ENCODE assay signal across 20 mouse cellular contexts in the genomic region with DNA sequence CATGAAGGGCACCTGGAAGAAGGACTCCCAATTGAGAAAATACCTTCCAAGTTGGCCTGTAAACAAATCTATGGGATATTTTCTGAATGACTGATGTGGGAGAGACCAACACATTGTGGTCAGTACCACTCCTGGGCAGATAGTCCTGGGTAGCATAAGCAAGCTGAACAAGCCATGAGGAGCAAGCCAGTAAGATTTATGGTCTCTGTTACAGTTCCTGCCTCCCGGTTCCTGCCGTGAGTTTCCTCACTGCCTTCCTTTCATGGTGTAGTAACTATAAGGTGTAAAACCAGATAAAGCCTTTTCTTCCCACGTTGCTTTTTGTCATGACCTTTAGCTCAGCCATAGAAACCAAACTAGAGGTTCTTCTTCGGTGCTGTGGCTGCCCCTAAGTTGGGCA. TPM values are rescaled to one million over a fixed set of nuclear protein-coding genes. Genes with fewer than 3 reads are reported as not detected.
DNase-seq lines count a peak whose midpoint lies in the region; ATAC-seq and TF ChIP-seq lines count a peak whose summit lies in the region.
"Had no signal": no experiment of that assay in that cellular context is flagged by ENCODE, and none has a peak within 500 bp of the region (broad histone marks: within the 10 kb centered on the region; RNA-seq: fewer than 3 reads in every experiment).

No protein-coding gene starts in this region.

- no peak overlapping the region for H3K4me2 ChIP-seq in liver, embryonic 13.5 days
- H3K4me2 ChIP-seq in liver, embryonic 12.5 days: no peak overlapping the region
- H3K4me2 ChIP-seq in midbrain, embryonic 11.5 days: no peak overlapping the region
- no peak overlapping the region for H3K4me2 ChIP-seq in midbrain, postnatal 0 days (ENCODE audit: low read depth, low read length, poor library complexity, severe bottlenecking)

- no peaks in the 10 kb centered on the region for H3K27me3 ChIP-seq in heart, embryonic 10.5 days (ENCODE audit: insufficient read depth, poor library complexity, severe bottlenecking)
- no peaks in the 10 kb centered on the region for H3K27me3 ChIP-seq in liver, embryonic 13.5 days
- H3K27me3 ChIP-seq in liver, embryonic 12.5 days (replicated peaks): no peaks in the 10 kb centered on the region
- H3K27me3 ChIP-seq in midbrain, embryonic 11.5 days (ENCODE audit: control insufficient read depth, insufficient read depth, low read length): no peaks in the 10 kb centered on the region
- H3K27me3 ChIP-seq in midbrain, postnatal 0 days (ENCODE audit: insufficient read depth, low read length): no peaks in the 10 kb centered on the region
- H3K27me3 ChIP-seq: CH12.LX, Patski had no signal

- DNase-seq in heart, embryonic 10.5 days (ENCODE audit: low spot score): peak; percentile 55
- DNase-seq in heart, adult 11 months: no peak
- no peak for DNase-seq in liver, embryonic 13.5 days
- DNase-seq in midbrain, embryonic 11.5 days (ENCODE audit: low spot score, missing footprints): peak; percentile 72
- DNase-seq in midbrain, postnatal 0 days (ENCODE audit: low spot score): no peak
- DNase-seq: adrenal gland, adult 2 months; adrenal gland, adult 8-10 months; adrenal gland, postnatal 10 days; adrenal gland, postnatal 14 days; adrenal gland, postnatal 25 days; adrenal gland, postnatal 36 days; B cell, adult 2 months; cerebellum, adult 11 months; cerebellum, adult 11-12 months; cerebellum, adult 18-20 months had no signal

- H3K9ac ChIP-seq in liver, embryonic 13.5 days: no peak overlapping the region
- H3K9ac ChIP-seq in liver, embryonic 12.5 days: no peak overlapping the region
- no peak overlapping the region for H3K9ac ChIP-seq in midbrain, embryonic 11.5 days (ENCODE audit: low read length)
- H3K9ac ChIP-seq in midbrain, postnatal 0 days (replicated peaks; ENCODE audit: low read length, poor library complexity, severe bottlenecking): no peak overlapping the region

- H3K9me3 ChIP-seq in heart, embryonic 10.5 days: no peaks in the 10 kb centered on the region
- peaks cover 6% of the 10 kb centered on the region; the same call in 1 of the 2 replicates for H3K9me3 ChIP-seq in liver, embryonic 13.5 days (replicated peaks)
- H3K9me3 ChIP-seq in liver, embryonic 12.5 days (replicated peaks): peaks cover 16% of the 10 kb centered on the region
- no peaks in the 10 kb centered on the region; the same call in 1 of the 2 replicates for H3K9me3 ChIP-seq in midbrain, embryonic 11.5 days (ENCODE audit: control insufficient read depth, low read length)
- H3K9me3 ChIP-seq in midbrain, postnatal 0 days (ENCODE audit: low read length): no peaks in the 10 kb centered on the region

- TF ChIP-seq CTCF in midbrain, postnatal 0 days (IDR thresholded peaks at IDR 0.05): no peak

- peaks cover 12% of the 10 kb centered on the region for H3K36me3 ChIP-seq in heart, embryonic 10.5 days
- peaks cover 21% of the 10 kb centered on the region for H3K36me3 ChIP-seq in liver, embryonic 13.5 days
- H3K36me3 ChIP-seq in liver, embryonic 12.5 days: peaks cover 21% of the 10 kb centered on the region
- H3K36me3 ChIP-seq in midbrain, embryonic 11.5 days (ENCODE audit: control insufficient read depth, insufficient read depth, low read length): no peaks in the 10 kb centered on the region; the same call in 1 of the 2 replicates
- H3K36me3 ChIP-seq in midbrain, postnatal 0 days (ENCODE audit: insufficient read depth, low read length): peaks cover 2% of the 10 kb centered on the region; the same call in 1 of the 2 replicates

- peaks cover 17% of the 10 kb centered on the region for H3K4me1 ChIP-seq in heart, embryonic 10.5 days
- H3K4me1 ChIP-seq in liver, embryonic 13.5 days (replicated peaks): peaks cover 60% of the 10 kb centered on the region
- peaks cover 54% of the 10 kb centered on the region for H3K4me1 ChIP-seq in liver, embryonic 12.5 days
- H3K4me1 ChIP-seq in midbrain, embryonic 11.5 days (ENCODE audit: control insufficient read depth, insufficient read depth, low read length): no peaks in the 10 kb centered on the region
- no peaks in the 10 kb centered on the region for H3K4me1 ChIP-seq in midbrain, postnatal 0 days (ENCODE audit: insufficient read depth, low read length)

- no peak overlapping the region for H3K4me3 ChIP-seq in heart, embryonic 10.5 days
- H3K4me3 ChIP-seq in liver, embryonic 13.5 days (replicated peaks): no peak overlapping the region
- H3K4me3 ChIP-seq in liver, embryonic 12.5 days: no peak overlapping the region
- no peak overlapping the region for H3K4me3 ChIP-seq in midbrain, embryonic 11.5 days (ENCODE audit: low read depth, low read length)
- H3K4me3 ChIP-seq in midbrain, postnatal 0 days (ENCODE audit: low read depth, low read length): no peak overlapping the region

- 83% methylated on average over 4 of the region's 4 CpGs for WGBS in heart, embryonic 10.5 days
- WGBS in liver, embryonic 13.5 days (ENCODE audit: insufficient replicate concordance): 73% methylated on average over 4 of the region's 4 CpGs
- 80% methylated on average over 4 of the region's 4 CpGs for WGBS in liver, embryonic 12.5 days (ENCODE audit: insufficient replicate concordance)
- 89% methylated on average over 4 of the region's 4 CpGs for WGBS in midbrain, embryonic 11.5 days
- WGBS in midbrain, postnatal 0 days: 88% methylated on average over 4 of the region's 4 CpGs

- ATAC-seq in liver, embryonic 13.5 days (ENCODE audit: low read depth): no peak
- no peak for ATAC-seq in liver, embryonic 12.5 days
- no peak for ATAC-seq in midbrain, embryonic 11.5 days (ENCODE audit: low FRiP score)
- no peak for ATAC-seq in midbrain, postnatal 0 days (ENCODE audit: low FRiP score)
- ATAC-seq: activated CD4-positive, CD25-positive, alpha-beta regulatory T cell, adult 4 months; CD4-positive, CD25-positive, alpha-beta regulatory T cell, adult 4 months; Patski had no signal

- H3K27ac ChIP-seq in heart, embryonic 10.5 days: no peak overlapping the region
- peak overlapping the region; percentile 18; the same call in 1 of the 2 replicates for H3K27ac ChIP-seq in liver, embryonic 13.5 days
- no peak overlapping the region for H3K27ac ChIP-seq in liver, embryonic 12.5 days
- no peak overlapping the region for H3K27ac ChIP-seq in midbrain, embryonic 11.5 days (ENCODE audit: low read depth, low read length)
- H3K27ac ChIP-seq in midbrain, postnatal 0 days (ENCODE audit: low read depth, low read length): no peak overlapping the region

RNA-seq across cellular contexts. Expression of gene Wdhd1, which starts 39.4 kb away (rescaled TPM):
- 31.8 and 35.9 TPM in 2 replicates for polyA plus RNA-seq in heart, embryonic 10.5 days (2016; fragmentation: Nextera tagmentation; extraction: Ambion mirVana)
- 38.9 and 45.9 TPM in 2 replicates for polyA plus RNA-seq in liver, embryonic 13.5 days (2015; fragmentation: Nextera tagmentation; extraction: Ambion mirVana)
- 58.1 and 58.9 TPM in 2 replicates for polyA plus RNA-seq in liver, embryonic 12.5 days (2016; fragmentation: Nextera tagmentation; extraction: Ambion mirVana)
- polyA plus RNA-seq in midbrain, embryonic 11.5 days (2014; fragmentation: Nextera tagmentation; extraction: Ambion mirVana): 47.3 and 48.1 TPM in 2 replicates
- 9.8 and 12.3 TPM in 2 replicates for total RNA-seq in midbrain, postnatal 0 days (2014; rRNA removed)
- 7.8 and 8.8 TPM in 2 replicates for polyA plus RNA-seq in midbrain, postnatal 0 days (2015; fragmentation: Nextera tagmentation; extraction: Ambion mirVana)

RNA-seq across cellular contexts. Expression of gene Socs4, which starts 39.4 kb away (rescaled TPM):
- polyA plus RNA-seq in heart, embryonic 10.5 days (2016; fragmentation: Nextera tagmentation; extraction: Ambion mirVana): 2.0 and 3.3 TPM in 2 replicates
- polyA plus RNA-seq in liver, embryonic 13.5 days (2015; fragmentation: Nextera tagmentation; extraction: Ambion mirVana): 2.3 and 2.7 TPM in 2 replicates
- 3.0 and 4.3 TPM in 2 replicates for polyA plus RNA-seq in liver, embryonic 12.5 days (2016; fragmentation: Nextera tagmentation; extraction: Ambion mirVana)
- 5.8 and 8.3 TPM in 2 replicates for polyA plus RNA-seq in midbrain, embryonic 11.5 days (2014; fragmentation: Nextera tagmentation; extraction: Ambion mirVana)
- 7.9 and 10.0 TPM in 2 replicates for total RNA-seq in midbrain, postnatal 0 days (2014; rRNA removed)
- 1.7 and 2.7 TPM in 2 replicates for polyA plus RNA-seq in midbrain, postnatal 0 days (2015; fragmentation: Nextera tagmentation; extraction: Ambion mirVana)

RNA-seq across cellular contexts. Expression of gene Gch1, which starts 48.1 kb away (rescaled TPM):
- 6.5 and 8.1 TPM in 2 replicates for polyA plus RNA-seq in heart, embryonic 10.5 days (2016; fragmentation: Nextera tagmentation; extraction: Ambion mirVana)
- 3.2 and 3.9 TPM in 2 replicates for polyA plus RNA-seq in liver, embryonic 13.5 days (2015; fragmentation: Nextera tagmentation; extraction: Ambion mirVana)
- polyA plus RNA-seq in liver, embryonic 12.5 days (2016; fragmentation: Nextera tagmentation; extraction: Ambion mirVana): 3.4 and 3.7 TPM in 2 replicates
- polyA plus RNA-seq in midbrain, embryonic 11.5 days (2014; fragmentation: Nextera tagmentation; extraction: Ambion mirVana): 2.1 and 2.9 TPM in 2 replicates
- 8.8 and 9.4 TPM in 2 replicates for total RNA-seq in midbrain, postnatal 0 days (2014; rRNA removed)
- polyA plus RNA-seq in midbrain, postnatal 0 days (2015; fragmentation: Nextera tagmentation; extraction: Ambion mirVana): 5.3 and 6.9 TPM in 2 replicates

Comparison
In these comparisons a context has a peak if more than half of its experiments do, and no peak if none do; other contexts are left out.
1. DNase-seq: peak in heart, embryonic 10.5 days (single experiment) and midbrain, embryonic 11.5 days (single experiment); none in heart, adult 11 months (single experiment), liver, embryonic 13.5 days (single experiment) and midbrain, postnatal 0 days (single experiment).